Mouse (Mus musculus) liver, adult 2 months (tissue): Measurements from ENCODE around the gene Zfp651. TPM values are rescaled to one million over a fixed set of nuclear protein-coding genes. Genes with fewer than 3 reads are reported as not detected.

Source experiments
- DNase-seq: peaks from one replicate; pipeline ENCODE4 v3.0.0-alpha.2; 2011; ENCODE audit warnings: low read depth, low spot score; ENCODE audit errors: extremely low read depth
- H3K27ac ChIP-seq: fragments of 200-500 bp; replicated peaks from 2 replicates; pipeline ENCODE4 v1.5.1; 2012; ENCODE audit warnings: low read depth, mild to moderate bottlenecking, control low read depth, inconsistent platforms, low read length; ENCODE audit not compliant: insufficient read depth
- H3K27me3 ChIP-seq: fragments of 200-500 bp; 2 replicates; pipeline ENCODE4 v1.6.1; 2012; ENCODE audit warnings: mild to moderate bottlenecking, moderate library complexity, low read length, inconsistent platforms; ENCODE audit not compliant: control insufficient read depth, insufficient read depth
- H3K36me3 ChIP-seq: fragments of 200-500 bp; 2 replicates; pipeline ENCODE4 v1.6.1; 2012; ENCODE audit warnings: low read length, inconsistent platforms; ENCODE audit not compliant: control insufficient read depth, insufficient read depth
- H3K4me1 ChIP-seq: fragments of 200-500 bp; 2 replicates; pipeline ENCODE4 v1.6.1; 2011; ENCODE audit warnings: low read length; ENCODE audit not compliant: control insufficient read depth, insufficient read depth
- H3K4me3 ChIP-seq: fragments of 200-500 bp; 2 replicates; pipeline ENCODE4 v1.5.1; 2011; ENCODE audit warnings: low read depth, mild to moderate bottlenecking, control low read depth, low read length, moderate library complexity; ENCODE audit not compliant: insufficient read depth
- H3K79me2 ChIP-seq: fragments of 200-500 bp; 2 replicates; pipeline ENCODE4 v1.6.1; 2012; ENCODE audit warnings: inconsistent platforms, mild to moderate bottlenecking, low read length, moderate library complexity; ENCODE audit not compliant: control insufficient read depth, insufficient read depth
- H3K9ac ChIP-seq: fragments of 200-500 bp; 2 replicates; pipeline ENCODE4 v1.6.1; 2012; ENCODE audit warnings: low read depth, mild to moderate bottlenecking, control low read depth, inconsistent platforms, low read length
- CTCF ChIP-seq: fragments of 200-500 bp; IDR thresholded peaks from 2 replicates; pipeline ENCODE4 v1.5.1; 2011; ENCODE audit warnings: low read depth, low read length, control low read depth
- POLR2A ChIP-seq: fragments of 200-500 bp; IDR thresholded peaks from 2 replicates; pipeline ENCODE4 v1.6.1; 2011; ENCODE audit warnings: low read length, control low read depth; ENCODE audit not compliant: insufficient read depth; ENCODE audit errors: extremely low read depth
- WGBS: fragments of 180-500 bp; shearing (Covaris S2); methylation state at CpG from one replicate; pipeline ENCODE4 v1.1.7; 2018; 5-methylcytosine and 5-hydroxymethylcytosine counted together
- polyA plus RNA-seq: library from polyadenylated mRNA; depleted of rRNA; stranded (reverse); fragments of >200 nt; gene quantifications from 2 replicates; pipeline ENCODE4 v1.2.3, GENCODE M21; 2012; rRNA removed
- total RNA-seq: library from RNA; depleted of rRNA; stranded (reverse); fragments of >200 nt; gene quantifications from 2 replicates; pipeline ENCODE4 v1.2.3, GENCODE M21; 2014; rRNA removed

Zfp651 gene
- total RNA-seq (0.27 and 0.37 TPM in 2 replicates), polyA plus RNA-seq (0.62 and 1.2 TPM in 2 replicates)

DNA sequence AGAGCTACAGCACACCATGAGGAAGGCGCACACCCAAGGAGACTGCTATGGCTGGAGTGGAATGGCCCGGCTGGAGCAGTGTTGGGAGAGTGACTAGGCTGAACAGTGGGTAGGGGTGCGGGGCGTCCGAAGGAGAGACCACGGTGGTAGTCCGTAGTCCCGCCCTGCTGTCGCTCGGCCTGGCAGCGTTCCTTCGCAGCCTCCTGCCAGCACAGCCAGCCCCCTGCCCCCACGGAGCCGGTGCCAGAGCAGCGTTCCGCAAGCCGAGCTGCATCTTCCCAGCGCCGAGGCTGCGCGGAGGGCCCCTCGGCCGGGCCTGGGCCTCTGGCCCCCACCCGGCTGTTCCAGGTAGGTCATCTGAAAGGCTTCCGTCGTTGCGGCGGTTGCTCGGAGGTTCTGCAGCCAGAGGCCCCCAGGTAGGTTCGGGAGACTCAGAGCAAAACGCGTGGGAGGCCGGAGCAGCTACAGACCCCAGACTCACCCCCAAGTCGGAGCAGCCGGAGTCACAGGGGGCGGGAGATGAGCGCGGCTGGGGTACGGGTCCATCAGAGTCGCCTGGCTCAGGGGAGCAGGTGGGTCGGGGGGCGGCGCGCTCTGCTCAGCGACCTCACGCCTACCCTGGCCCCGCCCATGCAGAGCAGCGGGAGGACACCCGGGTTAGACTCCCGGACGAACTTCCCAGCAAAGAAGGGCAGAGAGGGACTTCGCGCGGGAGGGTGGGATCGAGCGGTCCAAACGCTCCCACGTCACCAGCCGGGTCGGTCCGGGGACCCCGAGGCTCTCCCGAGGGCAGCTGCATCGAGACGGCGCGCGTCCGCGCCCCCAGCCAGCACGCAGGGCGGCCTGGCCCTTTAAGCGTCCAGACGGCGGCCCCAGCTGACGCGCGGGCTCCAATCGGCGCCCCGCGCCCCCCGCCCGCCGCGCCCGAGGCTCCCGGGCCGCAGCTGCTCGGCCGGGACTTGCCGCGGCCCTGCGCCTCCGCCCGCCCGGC lies at the start of gene Zfp651:
Gene Zfp651, plus strand, starts transcription at position 240 of the 991 bp plus-strand sequence.
- Histone ChIP-seq H3K27ac (no peak within 1 kb of the TSS), H3K36me3 (peaks cover 23% of the 10 kb centered on the region), H3K4me1 (peaks cover 12% of the 10 kb centered on the region), H3K9ac (peak within 1 kb of the TSS; percentile 56), H3K4me3 (peak within 1 kb of the TSS; percentile 55), H3K27me3 (no peaks in the 10 kb centered on the region), H3K79me2 (no peaks in the 10 kb centered on the region)
- 2% methylated on average over 97 of the region's 97 CpGs for WGBS
- TF ChIP-seq POLR2A, result no peak
- DNase-seq, result no peak

- H3K79me2 ChIP-seq, result peaks cover 9% of the 10 kb centered on the region; the same call in 1 of the 2 replicates
- 4% methylated on average over 37 of the region's 37 CpGs for WGBS
Measured at GRCm38 (mm10) chr9:121709898-121710583, 49.1 kb upstream of the Zfp651 start, which contains the start of gene Ss18l2. Gene Ss18l2 (plus strand): TSS chr9:121710329.

DNA sequence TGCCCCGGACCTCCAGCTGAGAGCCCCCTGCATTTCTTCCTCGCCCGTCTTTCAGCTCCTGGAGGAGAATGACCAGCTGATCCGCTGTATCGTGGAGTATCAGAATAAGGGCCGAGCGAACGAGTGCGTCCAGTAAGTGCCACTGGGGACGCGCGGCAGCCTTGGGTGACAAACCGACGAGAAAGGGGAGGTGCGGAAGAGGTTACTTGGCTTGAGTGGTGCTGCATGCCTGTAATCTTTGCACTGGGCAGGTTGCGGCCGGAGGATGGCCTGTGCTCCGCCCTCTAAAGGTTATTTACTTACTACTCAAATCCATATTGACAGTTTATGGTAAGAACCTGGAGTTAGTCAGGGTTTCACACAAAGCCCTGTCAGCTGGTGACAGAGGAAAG lies 48.5 kb upstream of the Zfp651 start:
- TF ChIP-seq CTCF, result 0 out of 2 replicates have a peak, but pooled peaks have one; percentile 16
- TF ChIP-seq POLR2A, result peak; percentile 42; the same call in 1 of the 2 replicates
- under 1% methylated on average over 18 of the region's 18 CpGs for WGBS
- H3K9ac ChIP-seq, result peak overlapping the region; percentile 84
- H3K4me1 ChIP-seq, result peaks cover 13% of the 10 kb centered on the region
- H3K27ac ChIP-seq, result peak overlapping the region; percentile 92
- H3K36me3 ChIP-seq, result peaks cover 12% of the 10 kb centered on the region
- H3K27me3 ChIP-seq, result no peaks in the 10 kb centered on the region
- H3K79me2 ChIP-seq, result peaks cover 9% of the 10 kb centered on the region; the same call in 1 of the 2 replicates
- DNase-seq, result peak; percentile 89
- H3K4me3 ChIP-seq, result peak overlapping the region; percentile 65

More at GRCm38 (mm10) chr9:121709898-121710583, 49.1 kb upstream of the Zfp651 start, which contains the start of gene Ss18l2:
- Histone ChIP-seq H3K27ac (peak within 1 kb of the TSS; percentile 92), H3K4me3 (peak within 1 kb of the TSS; percentile 65), H3K36me3 (peaks cover 12% of the 10 kb centered on the region), H3K9ac (peak within 1 kb of the TSS; percentile 84), H3K4me1 (peaks cover 13% of the 10 kb centered on the region), H3K27me3 (no peaks in the 10 kb centered on the region)
- TF ChIP-seq CTCF (no peak), POLR2A (no peak; the same call in 1 of the 2 replicates)
- peak; percentile 94 for DNase-seq

- Histone ChIP-seq H3K79me2 (peaks cover 2% of the 10 kb centered on the region; the same call in 1 of the 2 replicates), H3K9ac (no peak overlapping the region), H3K27ac (no peak overlapping the region), H3K27me3 (no peaks in the 10 kb centered on the region), H3K4me3 (no peak overlapping the region), H3K36me3 (peaks cover 12% of the 10 kb centered on the region), H3K4me1 (peaks cover 10% of the 10 kb centered on the region)
- DNase-seq, result no peak
- WGBS, result 77% methylated on average over 2 of the region's 2 CpGs
- no peak for TF ChIP-seq CTCF
- TF ChIP-seq POLR2A, result no peak
Measured at GRCm38 (mm10) chr9:121717048-121717447, 42.1 kb upstream of the Zfp651 start.

- Histone ChIP-seq H3K4me1 (peaks cover 10% of the 10 kb centered on the region), H3K4me3 (peak overlapping the region; percentile 49), H3K36me3 (peaks cover 1% of the 10 kb centered on the region; the same call in 1 of the 2 replicates), H3K9ac (peak overlapping the region; percentile 45), H3K79me2 (no peaks in the 10 kb centered on the region; the same call in 1 of the 2 replicates), H3K27me3 (no peaks in the 10 kb centered on the region), H3K27ac (peak overlapping the region; percentile 92)
- 44% methylated on average over 15 of the region's 15 CpGs for WGBS
- DNase-seq, result peak; percentile 59
- TF ChIP-seq CTCF, result no peak
- TF ChIP-seq POLR2A, result no peak
Measured at GRCm38 (mm10) chr9:121718070-121718705, 40.9 kb upstream of the Zfp651 start.
